Mouse (Mus musculus) NIH3T3 (cell line): ENCODE results near the gene Tbc1d14.

Source experiments
- DNase-seq: peaks from one replicate; pipeline ENCODE4 v3.0.0-alpha.2; 2012; ENCODE audit warnings: low read depth

The Tbc1d14 gene

GRCm38 (mm10) chr5:36576457-36576856 lies 16.6 kb downstream of the Tbc1d14 start:
- DNase-seq = no peak

GRCm38 (mm10) chr5:36575745-36576144 lies 17.3 kb downstream of the Tbc1d14 start:
- peak; percentile 82 for DNase-seq

GRCm38 (mm10) chr5:36575227-36575626 lies 17.8 kb downstream of the Tbc1d14 start:
- peak; percentile 53 for DNase-seq

- DNase-seq = peak; percentile 42
These were observed 18.8 kb downstream of the Tbc1d14 start for GRCm38 (mm10) chr5:36574147-36574870.

GRCm38 (mm10) chr5:36573354-36573753 lies 19.7 kb downstream of the Tbc1d14 start:
- no peak for DNase-seq

- DNase-seq = no peak
These were observed 21.7 kb downstream of the Tbc1d14 start for GRCm38 (mm10) chr5:36571371-36571770.

- DNase-seq = no peak
These were observed 22.4 kb downstream of the Tbc1d14 start for GRCm38 (mm10) chr5:36570546-36571245.

- DNase-seq = no peak
These were observed 23.0 kb downstream of the Tbc1d14 start for GRCm38 (mm10) chr5:36570098-36570497.

- DNase-seq = peak; percentile 62
These were observed 25.0 kb downstream of the Tbc1d14 start for GRCm38 (mm10) chr5:36568118-36568517.

- DNase-seq = no peak
These were observed 25.4 kb downstream of the Tbc1d14 start for GRCm38 (mm10) chr5:36567627-36568026.

GRCm38 (mm10) chr5:36564530-36564929 lies 28.5 kb downstream of the Tbc1d14 start:
- DNase-seq = no peak

- DNase-seq = no peak
These were observed 29.3 kb downstream of the Tbc1d14 start for GRCm38 (mm10) chr5:36563741-36564140.

GRCm38 (mm10) chr5:36562791-36563445 lies 30.2 kb downstream of the Tbc1d14 start:
- DNase-seq = no peak

- no peak for DNase-seq
These were observed 31.6 kb downstream of the Tbc1d14 start for GRCm38 (mm10) chr5:36561509-36561908.

- DNase-seq = no peak
These were observed 32.6 kb downstream of the Tbc1d14 start for GRCm38 (mm10) chr5:36560490-36560889.

GRCm38 (mm10) chr5:36559510-36560235 lies 33.4 kb downstream of the Tbc1d14 start:
- no peak for DNase-seq

- DNase-seq = no peak
These were observed 34.0 kb downstream of the Tbc1d14 start for GRCm38 (mm10) chr5:36559106-36559505.

- DNase-seq = no peak
These were observed 34.5 kb downstream of the Tbc1d14 start for GRCm38 (mm10) chr5:36558526-36558925.

GRCm38 (mm10) chr5:36557584-36558308 lies 35.3 kb downstream of the Tbc1d14 start:
- no peak for DNase-seq

- DNase-seq = no peak
These were observed 36.2 kb downstream of the Tbc1d14 start for GRCm38 (mm10) chr5:36556906-36557305.

- DNase-seq = no peak
These were observed 36.8 kb downstream of the Tbc1d14 start for GRCm38 (mm10) chr5:36556289-36556688.

GRCm38 (mm10) chr5:36554496-36554895 lies 38.6 kb downstream of the Tbc1d14 start:
- peak; percentile 90 for DNase-seq
